Mouse (Mus musculus): Measurements from ENCODE around the gene Ftl1.
"Not testable (repeated sequence)": the region's sequence is repeated elsewhere in the genome, so short reads cannot be mapped to it uniquely, and the experiment has no call there.

DNA sequence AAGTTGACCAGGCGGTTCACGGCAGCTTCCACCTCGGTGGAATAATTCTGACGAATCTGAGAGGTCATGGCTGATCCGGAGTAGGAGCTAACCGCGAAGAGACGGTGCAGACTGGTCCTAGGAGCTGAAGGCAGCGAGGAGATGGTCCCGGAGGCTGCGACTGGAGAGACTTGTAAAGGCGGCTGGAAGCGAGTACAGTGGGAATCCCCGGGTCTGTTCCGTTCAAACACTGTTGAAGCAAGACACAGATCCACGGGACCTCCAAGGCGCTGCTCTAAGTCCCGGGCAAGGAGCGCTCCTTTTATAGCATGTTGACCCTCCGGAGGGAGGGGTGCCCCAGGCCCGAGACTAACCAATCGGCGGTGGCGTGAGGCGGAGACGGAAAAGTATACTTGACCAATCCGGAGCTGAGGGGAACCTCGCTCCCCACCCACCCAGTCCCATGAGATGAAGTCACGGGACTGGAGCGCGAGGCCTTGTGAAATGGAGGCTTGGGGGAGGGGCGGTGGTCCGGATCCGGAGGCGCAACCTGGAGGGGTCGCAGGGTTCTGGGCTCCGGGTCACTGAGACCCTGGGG, at the start of gene Ftl1:
- TF ChIP-seq CTCF (IDR thresholded peaks at IDR 0.05; ENCODE audit: borderline replicate concordance, insufficient read depth, low read depth, low read length) = not testable (repeated sequence)
- peak; percentile 94; the same call in 1 of the 2 replicates for TF ChIP-seq POLR2A (IDR thresholded peaks at IDR 0.05; ENCODE audit: borderline replicate concordance, insufficient read depth, low read length)
